Mouse (Mus musculus): Measurements from ENCODE around the gene Cnnm3. TPM values are rescaled to one million over a fixed set of nuclear protein-coding genes. Genes with fewer than 3 reads are reported as not detected.

Cnnm3 gene
- polyA plus RNA-seq, 1 experiment from 2014 or later, result 3.3 TPM

- Histone ChIP-seq H3K4me2 (replicated peaks; ENCODE audit: low read depth, low read length) (no peak overlapping the region), H3K36me3 (ENCODE audit: insufficient read depth, low read length) (no peaks in the 10 kb centered on the region), H3K9ac (replicated peaks; ENCODE audit: low read depth) (no peak overlapping the region), H3K27ac (ENCODE audit: low read length) (no peak overlapping the region), H3K27me3 (replicated peaks; ENCODE audit: insufficient read depth, low read length) (no peaks in the 10 kb centered on the region), H3K9me3 (ENCODE audit: low read length) (no peaks in the 10 kb centered on the region), H3K4me3 (ENCODE audit: low read depth, low read length) (no peak overlapping the region), H3K4me1 (ENCODE audit: insufficient read depth, low read depth, low read length) (peaks cover 14% of the 10 kb centered on the region; the same call in 1 of the 2 replicates)
- ATAC-seq (no peak), DNase-seq (ENCODE audit: low spot score) (no peak)
- TF ChIP-seq EP300 (IDR thresholded peaks at IDR 0.05), result no peak
- TF ChIP-seq CTCF (IDR thresholded peaks at IDR 0.05), result no peak
- WGBS, result 21% methylated on average over 2 of the region's 2 CpGs
Observed at GRCm38 (mm10) chr1:36566425-36566824, 54.8 kb downstream of the Cnnm3 start.

- no peak for ATAC-seq
- H3K9me3 ChIP-seq (ENCODE audit: low read length), result no peaks in the 10 kb centered on the region
- 48% methylated on average over 21 of the region's 21 CpGs for WGBS
- peak overlapping the region; percentile 69; the same call in 1 of the 2 replicates for H3K27ac ChIP-seq (ENCODE audit: low read length)
- no peak for DNase-seq (ENCODE audit: low spot score)
- no peaks in the 10 kb centered on the region for H3K36me3 ChIP-seq (ENCODE audit: insufficient read depth, low read length)
- no peak overlapping the region for H3K4me2 ChIP-seq (replicated peaks; ENCODE audit: low read depth, low read length)
- peaks cover 18% of the 10 kb centered on the region; the same call in 1 of the 2 replicates for H3K4me1 ChIP-seq (ENCODE audit: insufficient read depth, low read depth, low read length)
- no peaks in the 10 kb centered on the region for H3K27me3 ChIP-seq (replicated peaks; ENCODE audit: insufficient read depth, low read length)
- H3K9ac ChIP-seq (replicated peaks; ENCODE audit: low read depth), result no peak overlapping the region
- no peak for TF ChIP-seq EP300 (IDR thresholded peaks at IDR 0.05)
- no peak for TF ChIP-seq CTCF (IDR thresholded peaks at IDR 0.05)
- H3K4me3 ChIP-seq (ENCODE audit: low read depth, low read length), result no peak overlapping the region
Observed at GRCm38 (mm10) chr1:36567818-36568603, 56.3 kb downstream of the Cnnm3 start.

GRCm38 (mm10) chr1:36568776-36569175 is 57.1 kb downstream of the Cnnm3 start:
- H3K9ac ChIP-seq (replicated peaks; ENCODE audit: low read depth), result no peak overlapping the region
- ATAC-seq (no peak), DNase-seq (ENCODE audit: low spot score) (no peak)
- H3K27me3 ChIP-seq (replicated peaks; ENCODE audit: insufficient read depth, low read length), result no peaks in the 10 kb centered on the region
- TF ChIP-seq CTCF (IDR thresholded peaks at IDR 0.05) (no peak), EP300 (IDR thresholded peaks at IDR 0.05) (no peak)
- H3K9me3 ChIP-seq (ENCODE audit: low read length), result no peaks in the 10 kb centered on the region
- 56% methylated on average over 4 of the region's 4 CpGs for WGBS
- no peak overlapping the region for H3K4me3 ChIP-seq (ENCODE audit: low read depth, low read length)
- peak overlapping the region; percentile 69 for H3K27ac ChIP-seq (ENCODE audit: low read length)
- no peak overlapping the region for H3K4me2 ChIP-seq (replicated peaks; ENCODE audit: low read depth, low read length)
- peaks cover 21% of the 10 kb centered on the region; the same call in 1 of the 2 replicates for H3K4me1 ChIP-seq (ENCODE audit: insufficient read depth, low read depth, low read length)
- H3K36me3 ChIP-seq (ENCODE audit: insufficient read depth, low read length), result no peaks in the 10 kb centered on the region

- H3K9me3 ChIP-seq (ENCODE audit: low read length), result no peaks in the 10 kb centered on the region
- H3K4me3 ChIP-seq (ENCODE audit: low read depth, low read length), result no peak overlapping the region
- H3K9ac ChIP-seq (replicated peaks; ENCODE audit: low read depth), result no peak overlapping the region
- ATAC-seq (no peak), DNase-seq (ENCODE audit: low spot score) (peak; percentile 31)
- TF ChIP-seq EP300 (IDR thresholded peaks at IDR 0.05) (no peak), CTCF (IDR thresholded peaks at IDR 0.05) (no peak)
- H3K4me2 ChIP-seq (replicated peaks; ENCODE audit: low read depth, low read length), result no peak overlapping the region
- 30% methylated on average over 7 of the region's 7 CpGs for WGBS
- peaks cover 21% of the 10 kb centered on the region; the same call in 1 of the 2 replicates for H3K4me1 ChIP-seq (ENCODE audit: insufficient read depth, low read depth, low read length)
- peak overlapping the region; percentile 69 for H3K27ac ChIP-seq (ENCODE audit: low read length)
- no peaks in the 10 kb centered on the region for H3K27me3 ChIP-seq (replicated peaks; ENCODE audit: insufficient read depth, low read length)
- H3K36me3 ChIP-seq (ENCODE audit: insufficient read depth, low read length), result no peaks in the 10 kb centered on the region
Observed at GRCm38 (mm10) chr1:36569694-36570276, 58.1 kb downstream of the Cnnm3 start.

GRCm38 (mm10) chr1:36570320-36570719 is 58.7 kb downstream of the Cnnm3 start:
- Histone ChIP-seq H3K27ac (ENCODE audit: low read length) (peak overlapping the region; percentile 69), H3K4me2 (replicated peaks; ENCODE audit: low read depth, low read length) (no peak overlapping the region), H3K9me3 (ENCODE audit: low read length) (no peaks in the 10 kb centered on the region), H3K4me3 (ENCODE audit: low read depth, low read length) (no peak overlapping the region), H3K9ac (replicated peaks; ENCODE audit: low read depth) (no peak overlapping the region), H3K4me1 (ENCODE audit: insufficient read depth, low read depth, low read length) (peaks cover 22% of the 10 kb centered on the region; the same call in 1 of the 2 replicates), H3K27me3 (replicated peaks; ENCODE audit: insufficient read depth, low read length) (no peaks in the 10 kb centered on the region), H3K36me3 (ENCODE audit: insufficient read depth, low read length) (no peaks in the 10 kb centered on the region)
- DNase-seq (ENCODE audit: low spot score) (no peak), ATAC-seq (no peak)
- 72% methylated on average over 5 of the region's 5 CpGs for WGBS
- TF ChIP-seq EP300 (IDR thresholded peaks at IDR 0.05) (no peak), CTCF (IDR thresholded peaks at IDR 0.05) (no peak)

GRCm38 (mm10) chr1:36571627-36572026 is 60.0 kb downstream of the Cnnm3 start:
- Histone ChIP-seq H3K27ac (ENCODE audit: low read length) (peak overlapping the region; percentile 69), H3K27me3 (replicated peaks; ENCODE audit: insufficient read depth, low read length) (no peaks in the 10 kb centered on the region), H3K4me1 (ENCODE audit: insufficient read depth, low read depth, low read length) (peaks cover 25% of the 10 kb centered on the region; the same call in 1 of the 2 replicates), H3K9ac (replicated peaks; ENCODE audit: low read depth) (no peak overlapping the region), H3K36me3 (ENCODE audit: insufficient read depth, low read length) (no peaks in the 10 kb centered on the region), H3K4me3 (ENCODE audit: low read depth, low read length) (no peak overlapping the region), H3K9me3 (ENCODE audit: low read length) (no peaks in the 10 kb centered on the region), H3K4me2 (replicated peaks; ENCODE audit: low read depth, low read length) (no peak overlapping the region)
- DNase-seq (ENCODE audit: low spot score) (peak; percentile 84), ATAC-seq (peak; percentile 82)
- TF ChIP-seq CTCF (IDR thresholded peaks at IDR 0.05) (no peak), EP300 (IDR thresholded peaks at IDR 0.05) (peak; percentile 88)
- 37% methylated on average over 6 of the region's 6 CpGs for WGBS
